Mouse (Mus musculus): ENCODE data around the gene Hoxa1. TPM values are rescaled to one million over a fixed set of nuclear protein-coding genes. Genes with fewer than 3 reads are reported as not detected.

Hoxa1 gene
- total and polyA plus RNA-seq, 3 experiments: 0.20 to 0.43 TPM; not detected in 1

- Histone ChIP-seq H3K79me2 (replicated peaks; ENCODE audit: control insufficient read depth, insufficient read depth, low read length) (no peaks in the 10 kb centered on the region), H3K27me3 (ENCODE audit: control insufficient read depth, insufficient read depth, low read length) (peaks cover 20% of the 10 kb centered on the region), H3K9ac (ENCODE audit: low read depth, low read length) (no peak overlapping the region), H3K27ac (no peak overlapping the region), H3K4me1 (ENCODE audit: control insufficient read depth, insufficient read depth, low read length) (no peaks in the 10 kb centered on the region), H3K4me3 (no peak overlapping the region), H3K36me3 (ENCODE audit: control insufficient read depth, insufficient read depth, low read length) (no peaks in the 10 kb centered on the region)
- no peak for TF ChIP-seq POLR2A (IDR thresholded peaks at IDR 0.05; ENCODE audit: insufficient read depth, low read depth, low read length)
- no peak for TF ChIP-seq EP300 (IDR thresholded peaks at IDR 0.05; ENCODE audit: insufficient read depth, low read depth, low read length)
- no peak for TF ChIP-seq CTCF (IDR thresholded peaks at IDR 0.05)
- WGBS: 7% methylated on average over 19 of the region's 19 CpGs
- intact Hi-C loops (cut with DNase I): no loop called here
- no peak for DNase-seq
These were observed 27.1 kb upstream of the Hoxa1 start for GRCm38 (mm10) chr6:52185222-52185621.

- intact Hi-C loops (cut with DNase I): no loop called here
- no peak overlapping the region for H3K4me3 ChIP-seq
- no peak overlapping the region for H3K27ac ChIP-seq
- no peak for DNase-seq
- H3K4me1 ChIP-seq (ENCODE audit: control insufficient read depth, insufficient read depth, low read length): no peaks in the 10 kb centered on the region
- no peak overlapping the region for H3K9ac ChIP-seq (ENCODE audit: low read depth, low read length)
- H3K79me2 ChIP-seq (replicated peaks; ENCODE audit: control insufficient read depth, insufficient read depth, low read length): no peaks in the 10 kb centered on the region
- 12% methylated on average over 6 of the region's 6 CpGs for WGBS
- H3K36me3 ChIP-seq (ENCODE audit: control insufficient read depth, insufficient read depth, low read length): no peaks in the 10 kb centered on the region
- TF ChIP-seq POLR2A (IDR thresholded peaks at IDR 0.05; ENCODE audit: insufficient read depth, low read depth, low read length): no peak
- no peak for TF ChIP-seq EP300 (IDR thresholded peaks at IDR 0.05; ENCODE audit: insufficient read depth, low read depth, low read length)
- TF ChIP-seq CTCF (IDR thresholded peaks at IDR 0.05): no peak
- H3K27me3 ChIP-seq (ENCODE audit: control insufficient read depth, insufficient read depth, low read length): peaks cover 18% of the 10 kb centered on the region
These were observed 26.6 kb upstream of the Hoxa1 start for GRCm38 (mm10) chr6:52184668-52185067.

- H3K9ac ChIP-seq (ENCODE audit: low read depth, low read length): no peak overlapping the region
- DNase-seq: no peak
- intact Hi-C loops (cut with DNase I): no loop called here
- H3K4me1 ChIP-seq (ENCODE audit: control insufficient read depth, insufficient read depth, low read length): no peaks in the 10 kb centered on the region
- no peaks in the 10 kb centered on the region for H3K36me3 ChIP-seq (ENCODE audit: control insufficient read depth, insufficient read depth, low read length)
- TF ChIP-seq EP300 (IDR thresholded peaks at IDR 0.05; ENCODE audit: insufficient read depth, low read depth, low read length): no peak
- TF ChIP-seq CTCF (IDR thresholded peaks at IDR 0.05): no peak
- TF ChIP-seq POLR2A (IDR thresholded peaks at IDR 0.05; ENCODE audit: insufficient read depth, low read depth, low read length): no peak
- no peak overlapping the region for H3K4me3 ChIP-seq
- 33% methylated on average over 10 of the region's 10 CpGs for WGBS
- H3K27me3 ChIP-seq (ENCODE audit: control insufficient read depth, insufficient read depth, low read length): peaks cover 16% of the 10 kb centered on the region
- H3K27ac ChIP-seq: no peak overlapping the region
- no peaks in the 10 kb centered on the region for H3K79me2 ChIP-seq (replicated peaks; ENCODE audit: control insufficient read depth, insufficient read depth, low read length)
These were observed 25.4 kb upstream of the Hoxa1 start for GRCm38 (mm10) chr6:52183311-52184080.

GRCm38 (mm10) chr6:52182793-52183192, 24.7 kb upstream of the Hoxa1 start:
- H3K4me3 ChIP-seq: no peak overlapping the region
- no peak for DNase-seq
- intact Hi-C loops (cut with DNase I): no loop called here
- H3K79me2 ChIP-seq (replicated peaks; ENCODE audit: control insufficient read depth, insufficient read depth, low read length): no peaks in the 10 kb centered on the region
- no peak for TF ChIP-seq POLR2A (IDR thresholded peaks at IDR 0.05; ENCODE audit: insufficient read depth, low read depth, low read length)
- H3K36me3 ChIP-seq (ENCODE audit: control insufficient read depth, insufficient read depth, low read length): no peaks in the 10 kb centered on the region
- H3K9ac ChIP-seq (ENCODE audit: low read depth, low read length): no peak overlapping the region
- peaks cover 16% of the 10 kb centered on the region for H3K27me3 ChIP-seq (ENCODE audit: control insufficient read depth, insufficient read depth, low read length)
- H3K4me1 ChIP-seq (ENCODE audit: control insufficient read depth, insufficient read depth, low read length): no peaks in the 10 kb centered on the region
- no peak overlapping the region for H3K27ac ChIP-seq
- WGBS: 24% methylated on average over 1 of the region's 1 CpGs

GRCm38 (mm10) chr6:52182030-52182429, 23.9 kb upstream of the Hoxa1 start:
- no peaks in the 10 kb centered on the region for H3K36me3 ChIP-seq (ENCODE audit: control insufficient read depth, insufficient read depth, low read length)
- intact Hi-C loops (cut with DNase I): no loop called here
- H3K27ac ChIP-seq: no peak overlapping the region
- H3K27me3 ChIP-seq (ENCODE audit: control insufficient read depth, insufficient read depth, low read length): peaks cover 16% of the 10 kb centered on the region
- H3K4me3 ChIP-seq: no peak overlapping the region
- DNase-seq: no peak
- no peak for TF ChIP-seq EP300 (IDR thresholded peaks at IDR 0.05; ENCODE audit: insufficient read depth, low read depth, low read length)
- no peak for TF ChIP-seq POLR2A (IDR thresholded peaks at IDR 0.05; ENCODE audit: insufficient read depth, low read depth, low read length)
- no peak for TF ChIP-seq CTCF (IDR thresholded peaks at IDR 0.05)
- H3K4me1 ChIP-seq (ENCODE audit: control insufficient read depth, insufficient read depth, low read length): no peaks in the 10 kb centered on the region
- WGBS: 39% methylated on average over 2 of the region's 2 CpGs
- H3K79me2 ChIP-seq (replicated peaks; ENCODE audit: control insufficient read depth, insufficient read depth, low read length): no peaks in the 10 kb centered on the region
- no peak overlapping the region for H3K9ac ChIP-seq (ENCODE audit: low read depth, low read length)

- H3K27ac ChIP-seq: no peak overlapping the region
- DNase-seq: no peak
- WGBS: 32% methylated on average over 3 of the region's 3 CpGs
- no peak overlapping the region for H3K4me3 ChIP-seq
- no peak for TF ChIP-seq EP300 (IDR thresholded peaks at IDR 0.05; ENCODE audit: insufficient read depth, low read depth, low read length)
- TF ChIP-seq POLR2A (IDR thresholded peaks at IDR 0.05; ENCODE audit: insufficient read depth, low read depth, low read length): no peak
- TF ChIP-seq CTCF (IDR thresholded peaks at IDR 0.05): no peak
- no peak overlapping the region for H3K9ac ChIP-seq (ENCODE audit: low read depth, low read length)
- intact Hi-C loops (cut with DNase I): no loop called here
- H3K36me3 ChIP-seq (ENCODE audit: control insufficient read depth, insufficient read depth, low read length): no peaks in the 10 kb centered on the region
- peaks cover 14% of the 10 kb centered on the region for H3K27me3 ChIP-seq (ENCODE audit: control insufficient read depth, insufficient read depth, low read length)
- no peaks in the 10 kb centered on the region for H3K79me2 ChIP-seq (replicated peaks; ENCODE audit: control insufficient read depth, insufficient read depth, low read length)
- H3K4me1 ChIP-seq (ENCODE audit: control insufficient read depth, insufficient read depth, low read length): no peaks in the 10 kb centered on the region
These were observed 22.6 kb upstream of the Hoxa1 start for GRCm38 (mm10) chr6:52180726-52181125.

Measured in heart, adult 2 months (tissue).